Mouse (Mus musculus) heart, postnatal 36 days (tissue): ENCODE data around the gene Ttc3. TPM values are rescaled to one million over a fixed set of nuclear protein-coding genes. Genes with fewer than 3 reads are reported as not detected.
A peak's percentile ranks its signal among the peaks of the same experiment; 100 is the strongest.
"Not testable (repeated sequence)": the region's sequence is repeated elsewhere in the genome, so short reads cannot be mapped to it uniquely, and the experiment has no call there.

Experiments used
- DNase-seq, 2 experiments: peaks; one replicate each; pipeline ENCODE4 v3.0.0; 2021 to 2022
- intact Hi-C: fragments of 180-260 bp; cut with DNase I; formaldehyde crosslinking; loops from one replicate; pipeline ENCODE4 v1.15.1; 2025
- total RNA-seq, 2 experiments: library from RNA; stranded (reverse); gene quantifications; 2 replicates each; pipeline ENCODE4 v1.2.3; 2021

Gene Ttc3
- 10 to 100 TPM; 75.4 to 82.1 TPM for total RNA-seq

GRCm38 (mm10) chr16:94370173-94370914, at the start of gene Ttc3:
Gene Ttc3 (plus strand): TSS chr16:94370618.
- intact Hi-C loops: loop anchor here (2.0 to 10.0 kb wide), 4 partner anchors 58 to 656 kb away; partner anchors contain the start of genes Dop1b, Hlcs and Vps26c
- DNase-seq: peak; percentile 92 to 93

GRCm38 (mm10) chr16:94323681-94324080, 46.7 kb upstream of the Ttc3 start:
- intact Hi-C loops: no loop called here
- DNase-seq: no peak

DNA sequence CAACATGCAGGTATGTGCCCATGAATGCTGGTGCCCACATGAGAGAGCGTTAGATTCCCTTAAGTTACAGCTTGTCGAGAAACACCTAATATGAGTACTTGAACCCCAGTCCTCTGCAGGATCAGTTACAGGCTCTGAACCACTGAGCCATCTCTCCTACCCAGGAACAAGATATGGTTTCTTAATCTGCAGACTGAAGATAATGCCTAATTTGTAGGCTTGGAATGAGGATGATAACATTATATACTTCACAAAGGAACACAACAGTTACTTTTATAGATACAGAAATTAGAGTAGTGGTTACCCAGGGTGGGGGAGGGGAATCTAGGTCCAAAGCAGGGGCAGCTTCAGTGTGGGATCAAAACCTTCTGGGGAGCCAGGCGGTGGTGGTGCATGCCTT, 44.4 kb upstream of the Ttc3 start:
- intact Hi-C loops: no loop called here
- no peak for DNase-seq

- DNase-seq: peak; percentile 66 to 73
- intact Hi-C loops: loop anchor here (2.0 kb wide), 1 partner anchor 15 kb away; the partner anchor contains the start of gene Hlcs
These were observed 42.4 kb upstream of the Ttc3 start, which contains the start of gene Ripply3 for GRCm38 (mm10) chr16:94327781-94328711. Gene Ripply3 (plus strand): TSS chr16:94328420.

GRCm38 (mm10) chr16:94328881-94329867, 41.2 kb upstream of the Ttc3 start:
- DNase-seq: no peak
- intact Hi-C loops: loop anchor here (2.0 kb wide), 1 partner anchor 16 kb away; the partner anchor contains the start of gene Hlcs

DNA sequence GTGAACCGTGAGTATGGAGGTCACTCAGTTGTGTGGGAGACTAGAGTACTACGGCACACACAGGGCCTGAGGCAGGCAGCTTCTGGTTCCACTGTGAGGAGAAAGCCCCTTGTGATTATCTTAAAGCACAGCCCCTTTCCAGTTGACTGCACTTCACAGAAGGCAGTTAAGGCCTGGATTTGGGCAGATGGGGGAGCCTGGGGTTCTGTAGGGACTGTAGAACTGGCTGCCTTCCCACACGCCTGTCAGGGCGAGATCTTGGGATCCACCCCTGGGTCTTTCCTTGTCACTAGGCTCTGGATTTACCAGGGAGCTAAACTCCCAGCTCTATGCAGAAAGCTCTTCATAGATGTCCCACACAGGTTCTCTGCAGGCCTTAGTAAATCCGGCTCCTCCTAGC, 40.0 kb upstream of the Ttc3 start:
- DNase-seq: no peak
- intact Hi-C loops: loop anchor here (10.0 kb wide), 1 partner anchor 396 kb away; no protein-coding TSS in a partner anchor

DNA sequence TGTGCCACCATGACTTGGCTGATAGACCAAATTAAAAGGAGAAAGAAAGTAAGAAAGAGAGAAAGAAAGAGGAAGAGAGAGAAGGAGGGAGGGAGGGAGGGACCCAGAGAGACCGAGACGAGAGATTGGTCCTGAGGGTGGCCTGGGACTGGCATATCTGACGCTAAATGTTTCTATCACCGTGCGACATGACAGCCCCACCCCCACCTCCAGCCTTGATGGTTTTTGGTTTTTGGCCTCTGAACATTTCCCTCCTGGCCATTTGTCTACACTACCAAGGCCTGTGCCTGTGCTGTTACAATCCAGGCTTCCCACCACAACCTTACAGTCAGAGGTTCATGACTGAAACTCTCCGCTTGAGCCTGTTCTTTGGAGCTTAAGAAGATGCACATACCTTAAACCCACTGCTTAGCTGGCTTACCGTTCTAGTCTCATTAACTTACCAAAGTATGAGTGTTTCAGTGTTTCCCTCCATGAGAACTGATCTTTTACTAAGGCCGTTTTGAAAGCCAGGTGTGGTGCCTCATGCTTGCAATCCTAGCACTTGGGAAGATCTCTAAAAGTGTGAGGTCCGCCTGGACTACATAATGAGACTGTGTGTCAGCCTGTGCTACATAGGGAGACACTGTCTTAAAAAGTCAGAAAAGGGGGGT, 39.1 kb upstream of the Ttc3 start:
- DNase-seq: no peak
- intact Hi-C loops: loop anchor here (10.0 kb wide), 1 partner anchor 397 kb away; no protein-coding TSS in a partner anchor

DNA sequence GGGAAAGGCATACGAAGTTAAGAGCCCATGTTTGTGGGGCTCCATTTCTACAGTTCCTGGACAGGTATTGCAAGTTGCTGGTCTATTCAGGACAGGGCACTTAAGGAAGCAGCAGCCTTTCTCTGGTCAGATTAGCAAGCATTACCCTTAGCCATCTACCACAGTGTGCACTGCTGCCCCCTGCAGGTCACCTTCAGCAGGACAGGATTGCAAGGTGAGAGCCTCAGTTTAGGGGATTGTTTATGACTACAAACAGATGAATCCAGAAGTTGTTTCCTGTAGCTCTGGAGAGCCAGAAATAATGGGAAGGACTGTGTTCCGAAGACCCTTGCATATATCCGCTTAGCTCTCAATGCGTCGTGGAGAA, 38.5 kb upstream of the Ttc3 start:
- DNase-seq: peak; percentile 71 to 83
- intact Hi-C loops: loop anchor here (1.0 to 10.0 kb wide), 2 partner anchors 63 to 397 kb away; no protein-coding TSS in a partner anchor

DNA sequence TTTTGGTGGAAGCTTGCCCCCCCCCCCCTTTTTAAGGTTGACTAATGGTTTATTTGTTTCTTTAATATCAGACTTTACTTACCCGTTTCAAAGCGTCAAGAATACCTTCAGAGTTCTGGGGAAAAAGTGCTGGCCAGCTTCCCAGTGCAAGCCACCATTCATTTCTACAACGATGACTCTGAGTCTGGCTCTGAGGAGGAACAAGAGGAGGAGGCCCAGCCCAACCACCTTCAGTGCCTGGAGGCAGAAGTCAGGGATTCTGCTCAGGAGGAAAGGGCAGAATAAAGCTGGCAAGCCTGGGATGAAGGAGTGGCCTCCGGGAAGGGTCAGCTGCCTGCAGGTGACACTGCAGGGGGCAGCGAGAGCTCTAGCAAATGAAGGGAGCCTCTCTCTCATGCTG, 34.8 kb upstream of the Ttc3 start:
- no peak for DNase-seq
- intact Hi-C loops: loop anchor here (10.0 kb wide), 1 partner anchor 401 kb away; no protein-coding TSS in a partner anchor

DNA sequence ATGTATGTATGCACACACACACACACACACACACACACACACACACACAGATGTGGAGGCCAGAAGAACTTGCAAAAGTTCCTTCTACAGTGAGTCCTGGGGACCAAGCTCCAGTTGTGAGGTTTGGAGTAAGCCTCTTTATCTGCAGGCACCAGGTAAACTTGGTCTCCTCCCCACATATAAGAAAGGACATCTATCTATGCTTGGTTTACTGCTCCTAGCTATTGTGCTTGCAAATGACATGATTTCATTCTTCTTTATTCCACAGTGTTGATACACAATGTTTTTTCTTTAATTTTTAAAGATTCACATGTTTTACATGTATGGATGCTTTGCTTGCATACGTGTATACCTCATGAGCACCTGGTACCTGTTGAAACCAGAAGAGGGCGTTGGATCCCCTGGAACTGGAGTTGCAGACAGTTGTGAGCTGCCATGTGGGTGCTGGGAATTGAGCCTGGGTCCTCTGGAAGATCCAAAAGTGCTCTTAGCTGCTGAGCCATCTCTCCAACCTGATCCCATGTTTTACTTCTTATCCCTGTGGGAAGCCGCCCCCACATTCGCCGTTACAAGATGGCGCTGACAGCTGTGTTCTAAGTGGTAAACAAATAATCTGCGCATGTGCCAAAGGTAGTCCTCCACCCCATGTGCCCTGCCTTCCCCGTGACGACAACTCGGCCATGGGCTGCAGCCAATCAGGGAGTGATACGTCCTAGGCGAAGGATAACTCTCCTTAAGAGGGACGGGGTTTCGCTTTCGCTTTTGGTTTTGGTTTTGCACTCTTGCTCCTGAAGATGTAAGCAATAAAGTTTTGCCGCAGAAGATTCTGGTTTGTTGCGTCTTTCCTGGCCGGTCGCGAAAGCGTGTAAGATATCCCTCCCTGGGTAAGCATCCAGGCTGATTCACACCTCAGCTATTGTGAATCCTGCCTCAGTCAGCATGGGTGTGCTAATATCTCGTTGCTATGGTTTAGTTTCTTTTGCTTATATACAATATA, 31.0 kb upstream of the Ttc3 start:
- intact Hi-C loops: loop anchor here (10.0 kb wide), 1 partner anchor 405 kb away; no protein-coding TSS in a partner anchor
- DNase-seq: not testable (repeated sequence)

GRCm38 (mm10) chr16:94345733-94346132, 24.7 kb upstream of the Ttc3 start:
- intact Hi-C loops: no loop called here
- no peak for DNase-seq

DNA sequence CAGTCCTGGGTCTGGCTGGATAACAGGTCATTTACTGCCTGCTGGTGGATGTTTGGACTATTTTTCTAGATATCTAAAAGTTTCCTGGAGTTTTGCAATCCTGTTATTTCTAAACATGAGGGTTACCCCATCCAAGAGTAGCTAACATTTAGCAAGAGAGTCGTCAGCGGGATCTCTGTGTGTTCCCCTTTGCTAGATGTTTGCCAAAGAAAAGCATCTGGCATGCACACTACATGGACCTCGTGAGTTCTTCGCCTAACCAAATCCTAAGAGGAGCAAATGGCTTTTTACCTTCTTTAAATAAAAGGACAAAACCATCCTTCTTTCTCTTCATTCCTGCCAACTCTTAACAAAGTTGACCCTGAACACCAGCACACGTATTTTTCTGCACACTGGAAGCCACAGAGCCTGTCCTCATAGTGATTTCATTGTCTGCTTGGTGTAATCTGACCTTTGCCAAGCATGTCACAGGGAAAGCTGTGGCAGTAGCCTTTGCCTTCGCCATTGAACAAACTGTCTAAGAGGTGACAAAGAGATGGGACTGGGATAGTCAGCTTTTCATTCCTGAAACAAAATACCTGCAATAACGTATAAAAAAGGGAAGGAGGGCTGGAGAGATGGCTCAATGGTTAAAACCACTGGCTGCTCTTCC, 23.2 kb upstream of the Ttc3 start:
- no peak for DNase-seq
- intact Hi-C loops: no loop called here

GRCm38 (mm10) chr16:94348779-94349178, 21.6 kb upstream of the Ttc3 start:
- no peak for DNase-seq
- intact Hi-C loops: no loop called here

- intact Hi-C loops: no loop called here
- DNase-seq: no peak
These were observed 20.7 kb upstream of the Ttc3 start for GRCm38 (mm10) chr16:94349588-94350286.

GRCm38 (mm10) chr16:94350287-94350677, 20.1 kb upstream of the Ttc3 start:
- DNase-seq: no peak
- intact Hi-C loops: no loop called here

DNA sequence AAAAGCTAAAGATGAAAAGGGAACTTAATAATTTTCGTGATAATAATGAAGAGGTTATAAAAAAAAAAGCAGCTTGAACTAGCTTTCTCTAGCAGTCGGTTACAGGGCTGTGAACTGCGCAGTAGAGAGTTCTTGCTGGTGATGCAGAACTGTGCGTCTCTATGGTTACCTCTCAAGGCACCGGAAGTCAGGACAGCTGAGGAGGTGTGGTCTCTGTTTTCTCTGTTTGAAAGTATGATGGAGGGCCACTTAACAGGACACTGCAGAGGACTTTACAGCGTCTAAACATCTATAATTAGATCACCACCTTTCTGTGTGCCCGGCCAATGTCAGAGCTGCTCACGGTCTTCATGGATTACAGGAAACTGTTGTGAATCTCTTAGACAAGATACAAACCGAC, 16.0 kb upstream of the Ttc3 start:
- intact Hi-C loops: no loop called here
- DNase-seq: no peak

GRCm38 (mm10) chr16:94356046-94356445, 14.4 kb upstream of the Ttc3 start:
- intact Hi-C loops: no loop called here
- no peak for DNase-seq
